Mouse (Mus musculus) thymus, postnatal 0 days (tissue): Measurements from ENCODE around the gene Sncg. TPM values are rescaled to one million over a fixed set of nuclear protein-coding genes. Genes with fewer than 3 reads are reported as not detected.
A peak's percentile ranks its signal among the peaks of the same experiment; 100 is the strongest.
"Not testable (repeated sequence)": the region's sequence is repeated elsewhere in the genome, so short reads cannot be mapped to it uniquely, and the experiment has no call there.

ENCODE experiments used
- DNase-seq: peaks from one replicate; pipeline ENCODE4 v3.0.0-alpha.2; 2015; ENCODE audit warnings: low spot score
- polyA plus RNA-seq: library from polyadenylated mRNA; unstranded; fragments of >200 nt; fragmentation: Nextera tagmentation; extraction: Ambion mirVana; gene quantifications from 2 replicates; pipeline ENCODE4 v1.2.1, GENCODE M21; 2015

Gene Sncg
- polyA plus RNA-seq, 1 experiment from 2014 or later: 7.8 TPM

- no peak for DNase-seq
These were observed 3.7 kb downstream of the Sncg start for GRCm38 (mm10) chr14:34370921-34371320.

- no peak for DNase-seq
These were observed 4.4 kb downstream of the Sncg start for GRCm38 (mm10) chr14:34370203-34370602.

- DNase-seq: no peak
These were observed 9.5 kb downstream of the Sncg start for GRCm38 (mm10) chr14:34365147-34365507.

GRCm38 (mm10) chr14:34364254-34365146 is 10.1 kb downstream of the Sncg start:
- DNase-seq: not testable (repeated sequence)

GRCm38 (mm10) chr14:34363490-34364253 is 10.9 kb downstream of the Sncg start:
- peak; percentile 10 for DNase-seq

GRCm38 (mm10) chr14:34362726-34363445 is 11.7 kb downstream of the Sncg start:
- peak; percentile 25 for DNase-seq

- DNase-seq: no peak
These were observed 12.5 kb downstream of the Sncg start for GRCm38 (mm10) chr14:34362135-34362534.

GRCm38 (mm10) chr14:34360251-34360650 is 14.3 kb downstream of the Sncg start:
- no peak for DNase-seq

- DNase-seq: no peak
These were observed 14.8 kb downstream of the Sncg start for GRCm38 (mm10) chr14:34359676-34360244.

GRCm38 (mm10) chr14:34357671-34358455 is 16.7 kb downstream of the Sncg start:
- no peak for DNase-seq

GRCm38 (mm10) chr14:34355301-34355700 is 19.3 kb downstream of the Sncg start, which contains the start of gene Fam25c:
TSS of gene Fam25c (minus strand) at chr14:34355433.
- no peak for DNase-seq

- no peak for DNase-seq
These were observed 20.1 kb downstream of the Sncg start for GRCm38 (mm10) chr14:34354456-34354855.

- DNase-seq: no peak
These were observed 21.3 kb downstream of the Sncg start for GRCm38 (mm10) chr14:34353326-34353725.

- DNase-seq: no peak
These were observed 22.1 kb downstream of the Sncg start for GRCm38 (mm10) chr14:34352523-34352922.

GRCm38 (mm10) chr14:34351660-34352059 is 22.9 kb downstream of the Sncg start:
- no peak for DNase-seq

GRCm38 (mm10) chr14:34349007-34349406 is 25.6 kb downstream of the Sncg start:
- no peak for DNase-seq

- no peak for DNase-seq
These were observed 26.3 kb downstream of the Sncg start for GRCm38 (mm10) chr14:34348301-34348700.

GRCm38 (mm10) chr14:34347084-34347483 is 27.5 kb downstream of the Sncg start:
- DNase-seq: no peak

GRCm38 (mm10) chr14:34345771-34346566 is 28.6 kb downstream of the Sncg start:
- DNase-seq: no peak

GRCm38 (mm10) chr14:34344361-34344760 is 30.2 kb downstream of the Sncg start:
- DNase-seq: no peak
